Mouse (Mus musculus) adrenal gland, postnatal 10 days (tissue): ENCODE results near the gene Fam163a. TPM values are rescaled to one million over a fixed set of nuclear protein-coding genes. Genes with fewer than 3 reads are reported as not detected.
"Not testable (repeated sequence)": the region's sequence is repeated elsewhere in the genome, so short reads cannot be mapped to it uniquely, and the experiment has no call there.

ENCODE experiments used
- DNase-seq: peaks from one replicate; pipeline ENCODE4 v3.0.0; 2021; ENCODE audit warnings: mixed read lengths
- long read RNA-seq, 2 experiments: library from polyadenylated mRNA; stranded (forward); transcript quantifications; one replicate each; pipeline ENCODE4 v2.0.0; 2021
- total RNA-seq, 2 experiments: library from RNA; stranded (reverse); gene quantifications; 2 replicates each; pipeline ENCODE4 v1.2.3; 2021

Fam163a gene
- 10 to 100 TPM; 10.4 to 14.3 TPM for total RNA-seq
- long read RNA-seq, experiment 1, partial matches to known transcripts: 0 of 6 reads
- long read RNA-seq, experiment 1, other reads (novel, unspliced or antisense): 6 of 6 reads
- long read RNA-seq, experiment 2, partial matches to known transcripts: 0 of 12 reads
- long read RNA-seq, experiment 2, other reads (novel, unspliced or antisense): 12 of 12 reads

GRCm38 (mm10) chr1:156204656-156205131, at the start of gene Fam163a:
Fam163a (minus strand) TSS chr1:156205026.
- peak; percentile 52 for DNase-seq

- not testable (repeated sequence) for DNase-seq
Measured at GRCm38 (mm10) chr1:156251096-156251495, 46.3 kb upstream of the Fam163a start.

GRCm38 (mm10) chr1:156247893-156248292, 43.1 kb upstream of the Fam163a start:
- DNase-seq: no peak

GRCm38 (mm10) chr1:156241713-156242348, 37.0 kb upstream of the Fam163a start:
- peak; percentile 75 for DNase-seq

GRCm38 (mm10) chr1:156241035-156241434, 36.2 kb upstream of the Fam163a start:
- peak; percentile 48 for DNase-seq

GRCm38 (mm10) chr1:156231122-156231521, 26.3 kb upstream of the Fam163a start:
- DNase-seq: no peak

- DNase-seq: peak; percentile 44
Measured at GRCm38 (mm10) chr1:156230339-156231089, 25.7 kb upstream of the Fam163a start.

GRCm38 (mm10) chr1:156229448-156229847, 24.6 kb upstream of the Fam163a start:
- DNase-seq: peak; percentile 74

- DNase-seq: no peak
Measured at GRCm38 (mm10) chr1:156228728-156229127, 23.9 kb upstream of the Fam163a start.

- no peak for DNase-seq
Measured at GRCm38 (mm10) chr1:156226903-156227302, 22.1 kb upstream of the Fam163a start.

- DNase-seq: no peak
Measured at GRCm38 (mm10) chr1:156222205-156223000, 17.6 kb upstream of the Fam163a start.

GRCm38 (mm10) chr1:156221327-156221726, 16.5 kb upstream of the Fam163a start:
- no peak for DNase-seq

GRCm38 (mm10) chr1:156218573-156218972, 13.7 kb upstream of the Fam163a start:
- DNase-seq: peak; percentile 36

GRCm38 (mm10) chr1:156217941-156218340, 13.1 kb upstream of the Fam163a start:
- peak; percentile 31 for DNase-seq

GRCm38 (mm10) chr1:156217393-156217792, 12.6 kb upstream of the Fam163a start:
- DNase-seq: peak; percentile 61

- no peak for DNase-seq
Measured at GRCm38 (mm10) chr1:156216249-156216648, 11.4 kb upstream of the Fam163a start.

GRCm38 (mm10) chr1:156214651-156215050, 9.8 kb upstream of the Fam163a start:
- DNase-seq: no peak

GRCm38 (mm10) chr1:156212923-156213322, 8.1 kb upstream of the Fam163a start:
- DNase-seq: no peak

- DNase-seq: no peak
Measured at GRCm38 (mm10) chr1:156211809-156212317, 7.0 kb upstream of the Fam163a start.

- DNase-seq: no peak
Measured at GRCm38 (mm10) chr1:156205164-156205563, 338 bp upstream of the Fam163a start.

GRCm38 (mm10) chr1:156203961-156204655, 718 bp downstream of the Fam163a start:
- DNase-seq: no peak
